Mouse (Mus musculus) neural tube, embryonic 14.5 days (tissue): ENCODE data around the gene Fam241b. TPM values are rescaled to one million over a fixed set of nuclear protein-coding genes. Genes with fewer than 3 reads are reported as not detected.
A peak's percentile ranks its signal among the peaks of the same experiment; 100 is the strongest.

ENCODE experiments used
- ATAC-seq: fragments of 200-750 bp; cut with Nextera tagmentation; 2 replicates; pipeline ENCODE4 v1.8.0; 2017; ENCODE audit warnings: low read depth, mild to moderate bottlenecking, moderate TSS enrichment, moderate library complexity
- H3K27ac ChIP-seq: fragments of 300-500 bp; sonication (generic); 2 replicates; pipeline ENCODE4 v1.5.1; 2014; ENCODE audit warnings: low read depth, mild to moderate bottlenecking, control low read depth, low read length, moderate library complexity, mixed read lengths
- H3K27me3 ChIP-seq: fragments of 300-500 bp; sonication (generic); 2 replicates; pipeline ENCODE4 v1.6.1; 2014; ENCODE audit warnings: low read length; ENCODE audit not compliant: control insufficient read depth, insufficient read depth
- H3K36me3 ChIP-seq: fragments of 300-500 bp; sonication (generic); 2 replicates; pipeline ENCODE4 v1.6.1; 2014; ENCODE audit warnings: low read length, mixed read lengths; ENCODE audit not compliant: control insufficient read depth, insufficient read depth
- H3K4me1 ChIP-seq: fragments of 300-500 bp; sonication (generic); 2 replicates; pipeline ENCODE4 v1.6.1; 2014; ENCODE audit warnings: low read length; ENCODE audit not compliant: control insufficient read depth, insufficient read depth
- H3K4me2 ChIP-seq: fragments of 300-500 bp; sonication (generic); 2 replicates; pipeline ENCODE4 v1.6.1; 2014; ENCODE audit warnings: mild to moderate bottlenecking, low read depth, low read length, control low read depth
- H3K4me3 ChIP-seq: fragments of 300-500 bp; sonication (generic); 2 replicates; pipeline ENCODE4 v1.5.1; 2014; ENCODE audit warnings: low read depth, low read length, control low read depth, mixed read lengths
- H3K9ac ChIP-seq: fragments of 300-500 bp; sonication (generic); replicated peaks from 2 replicates; pipeline ENCODE4 v1.6.1; 2014; ENCODE audit warnings: low read depth, mild to moderate bottlenecking, control low read depth, low read length, mixed read lengths
- H3K9me3 ChIP-seq: fragments of 300-500 bp; sonication (generic); 2 replicates; pipeline ENCODE4 v1.6.1; 2016; ENCODE audit warnings: low read length; ENCODE audit not compliant: control insufficient read depth
- WGBS: fragments of 180-500 bp; shearing (Covaris S2); extraction: QIAGEN DNeasy Blood & Tissue Kit; methylation state at CpG from one replicate; pipeline ENCODE4 v1.1.7; 2014; 5-methylcytosine and 5-hydroxymethylcytosine counted together
- polyA plus RNA-seq: library from polyadenylated mRNA; unstranded; fragments of >200 nt; fragmentation: Nextera tagmentation; extraction: Ambion mirVana; gene quantifications from 2 replicates; pipeline ENCODE4 v1.2.1, GENCODE M21; 2014

Gene Fam241b
- polyA plus RNA-seq, 1 experiment from 2014 or later: 44.7 TPM

DNA sequence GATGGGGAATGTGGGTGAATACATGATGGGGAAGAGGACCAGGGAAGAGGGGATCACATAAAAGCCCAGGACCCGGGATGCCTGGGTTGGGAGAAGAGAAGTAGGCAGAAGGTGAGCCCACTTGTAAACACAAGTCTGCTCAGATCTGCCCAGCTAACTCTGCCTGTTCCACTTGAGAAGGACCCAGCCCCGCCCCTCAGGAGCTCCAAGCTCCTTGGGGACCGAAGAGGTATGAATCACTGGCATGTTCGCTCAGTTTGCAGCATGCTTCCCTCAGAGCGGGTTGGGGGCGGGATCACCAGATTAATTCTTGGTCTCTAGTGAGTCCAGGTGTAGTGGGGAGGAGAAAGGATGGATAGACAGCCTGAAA, 32.5 kb downstream of the Fam241b start:
- no peak; the same call in 1 of the 2 replicates for ATAC-seq
- H3K27ac ChIP-seq: no peak overlapping the region
- WGBS: 42% methylated on average over 6 of the region's 6 CpGs
- peak overlapping the region; percentile 93 for H3K4me2 ChIP-seq
- H3K4me1 ChIP-seq: peaks cover 12% of the 10 kb centered on the region; the same call in 1 of the 2 replicates
- H3K9me3 ChIP-seq: no peaks in the 10 kb centered on the region
- H3K27me3 ChIP-seq: peaks cover 6% of the 10 kb centered on the region; the same call in 1 of the 2 replicates
- peak overlapping the region; percentile 79 for H3K4me3 ChIP-seq
- H3K36me3 ChIP-seq: no peaks in the 10 kb centered on the region; the same call in 1 of the 2 replicates
- no peak overlapping the region for H3K9ac ChIP-seq

DNA sequence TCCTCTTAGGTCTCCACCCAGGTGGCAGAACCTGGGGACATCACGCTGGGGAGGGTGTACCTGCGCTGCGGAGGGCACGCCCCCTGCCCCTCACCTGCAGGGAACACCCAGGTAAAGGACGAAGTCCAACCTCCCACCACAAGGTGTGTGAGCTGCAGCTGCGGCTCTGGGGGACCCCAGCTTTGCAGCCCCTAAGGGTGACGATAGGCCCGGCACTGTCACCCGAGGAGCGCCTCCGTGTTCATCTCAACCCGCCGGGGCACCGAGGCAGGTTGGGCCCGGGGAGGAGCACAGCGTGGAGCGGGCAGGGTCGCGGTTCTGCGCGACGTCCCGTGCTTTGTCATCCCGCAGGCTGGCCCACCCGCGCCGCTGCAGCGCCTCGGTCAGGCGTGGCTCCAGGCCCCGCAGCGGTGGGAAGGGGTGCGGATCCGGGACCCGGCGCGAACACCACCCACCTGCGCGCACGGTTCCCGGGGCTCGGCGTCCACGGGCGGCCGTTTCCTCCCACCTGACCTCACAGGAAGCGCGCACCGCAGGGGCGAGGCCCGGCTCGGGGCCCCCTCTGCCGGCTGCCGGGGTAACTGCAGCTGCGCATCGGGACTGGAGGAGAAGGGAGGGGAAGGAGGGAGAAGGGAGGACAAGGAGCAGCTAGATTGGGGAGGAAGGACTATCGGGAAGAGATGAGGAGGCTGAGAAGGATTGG, 33.1 kb downstream of the Fam241b start:
- H3K36me3 ChIP-seq: no peaks in the 10 kb centered on the region; the same call in 1 of the 2 replicates
- H3K27me3 ChIP-seq: peaks cover 6% of the 10 kb centered on the region; the same call in 1 of the 2 replicates
- no peaks in the 10 kb centered on the region for H3K9me3 ChIP-seq
- H3K27ac ChIP-seq: no peak overlapping the region
- under 1% methylated on average over 56 of the region's 57 CpGs for WGBS
- H3K9ac ChIP-seq: peak overlapping the region; percentile 88
- peaks cover 12% of the 10 kb centered on the region; the same call in 1 of the 2 replicates for H3K4me1 ChIP-seq
- H3K4me3 ChIP-seq: peak overlapping the region; percentile 79
- peak; percentile 89 for ATAC-seq
- H3K4me2 ChIP-seq: peak overlapping the region; percentile 93

DNA sequence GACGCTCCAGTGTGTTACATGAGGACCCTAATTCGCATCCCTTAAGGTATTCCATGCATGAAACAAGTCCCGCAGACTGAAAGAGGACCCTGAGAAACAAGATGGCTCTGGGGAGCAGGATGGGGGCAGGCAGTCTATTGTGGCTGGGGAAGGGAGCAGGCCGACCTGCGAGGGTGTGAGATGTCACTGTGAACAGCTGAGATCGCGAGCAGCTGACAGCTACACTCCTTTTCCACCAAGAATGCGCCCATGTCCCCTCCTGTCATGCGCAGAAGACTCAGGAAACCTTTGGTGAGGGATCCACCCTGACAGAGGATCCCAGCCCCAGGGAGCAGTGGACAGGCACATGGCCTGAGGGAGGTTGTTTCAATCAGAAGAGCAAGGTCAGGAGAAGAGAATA, 36.7 kb downstream of the Fam241b start:
- H3K4me2 ChIP-seq: no peak overlapping the region
- WGBS: 62% methylated on average over 9 of the region's 9 CpGs

DNA sequence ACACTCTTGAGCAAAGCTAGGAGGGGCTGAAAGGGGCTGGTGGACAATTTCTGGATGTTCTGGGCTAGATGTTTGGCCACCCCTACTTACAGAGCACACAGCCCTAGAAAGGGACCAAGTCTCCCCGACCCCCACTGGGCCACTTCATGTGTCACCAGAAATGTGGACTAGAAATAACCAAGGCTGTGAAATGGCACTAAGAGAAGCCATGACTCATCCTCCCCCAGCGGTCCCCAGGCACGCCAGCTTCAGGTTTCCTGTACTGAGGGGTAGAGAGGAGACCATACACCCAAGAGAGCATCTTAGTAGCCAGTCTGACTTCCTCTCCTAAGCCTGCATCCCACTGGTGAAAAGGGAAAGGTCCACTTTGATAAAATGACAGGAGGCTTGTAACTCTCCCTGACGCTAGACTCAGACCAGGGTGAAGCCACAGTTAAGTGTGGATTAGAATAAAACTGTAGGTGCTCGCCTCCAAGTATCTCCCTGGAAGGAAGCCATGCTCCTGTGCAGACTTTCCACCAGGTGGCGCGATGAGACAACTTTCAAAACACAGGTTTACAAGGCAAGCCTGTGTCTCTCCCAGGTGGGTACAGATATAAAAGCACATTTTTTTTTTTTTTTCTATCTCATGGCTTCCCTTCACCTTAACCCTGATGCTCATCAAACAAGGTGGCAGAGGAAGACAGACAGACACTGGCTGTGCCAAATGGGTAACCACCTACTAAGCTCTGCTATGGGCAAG, 38.7 kb downstream of the Fam241b start:
- ATAC-seq: no peak

More for the DNA sequence above, 36.7 kb downstream of the Fam241b start:
- Histone ChIP-seq H3K27me3 (peaks cover 10% of the 10 kb centered on the region), H3K27ac (no peak overlapping the region), H3K4me3 (no peak overlapping the region), H3K9ac (no peak overlapping the region), H3K36me3 (no peaks in the 10 kb centered on the region; the same call in 1 of the 2 replicates), H3K9me3 (no peaks in the 10 kb centered on the region), H3K4me1 (peaks cover 12% of the 10 kb centered on the region; the same call in 1 of the 2 replicates)
- no peak for ATAC-seq

DNA sequence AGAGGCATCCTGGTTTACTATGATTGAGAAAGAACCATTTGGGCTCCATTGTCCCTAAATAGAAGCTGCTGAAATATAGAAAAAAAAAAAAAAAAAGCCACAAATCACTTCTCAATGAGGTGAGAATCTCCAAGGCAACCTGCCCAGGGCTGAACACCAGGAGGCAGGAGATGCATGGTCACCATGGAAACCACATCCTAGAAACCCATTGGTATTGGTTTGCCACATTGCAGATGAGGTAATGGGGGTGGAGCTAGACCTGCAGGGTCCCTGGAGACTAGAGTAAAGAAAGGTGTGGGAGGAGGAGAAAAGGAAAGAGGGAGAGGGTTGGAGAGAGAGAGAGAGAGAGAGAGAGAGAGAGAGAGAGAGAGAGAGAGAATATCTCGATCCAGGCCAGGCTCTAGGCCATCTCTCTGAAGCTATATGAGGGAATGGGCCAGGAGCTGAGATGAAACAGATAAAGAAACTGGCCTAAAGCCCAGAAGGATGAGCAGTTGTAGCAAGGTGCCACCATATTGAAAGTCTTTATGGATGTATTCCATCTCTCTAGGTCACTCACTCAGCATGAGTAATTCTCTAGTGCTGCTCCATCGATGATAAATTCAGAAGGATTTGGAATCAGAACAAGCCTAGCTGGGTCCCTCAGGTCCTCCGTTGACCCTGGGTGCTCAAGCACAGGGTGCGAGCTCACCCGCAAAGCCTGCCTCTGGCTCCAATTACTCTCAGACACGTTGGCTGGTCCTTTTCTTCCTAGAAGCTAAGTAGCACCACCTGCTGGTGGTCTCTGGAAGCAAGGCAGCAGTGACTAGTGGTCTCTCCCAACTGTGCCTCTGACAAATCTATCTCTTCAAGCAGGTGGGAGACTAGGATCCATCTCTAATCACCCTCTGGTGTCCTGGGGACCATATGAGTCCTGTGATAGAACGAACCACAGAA, 41.9 kb downstream of the Fam241b start:
- H3K4me2 ChIP-seq: no peak overlapping the region
- peaks cover 16% of the 10 kb centered on the region for H3K4me1 ChIP-seq
- no peak overlapping the region for H3K9ac ChIP-seq
- H3K4me3 ChIP-seq: no peak overlapping the region
- no peaks in the 10 kb centered on the region; the same call in 1 of the 2 replicates for H3K36me3 ChIP-seq
- no peaks in the 10 kb centered on the region for H3K9me3 ChIP-seq
- peak overlapping the region; percentile 91 for H3K27ac ChIP-seq
- WGBS: 10% methylated on average over 7 of the region's 7 CpGs
- peaks cover 4% of the 10 kb centered on the region; the same call in 1 of the 2 replicates for H3K27me3 ChIP-seq
- peak; percentile 80 for ATAC-seq

More for the DNA sequence above, 38.7 kb downstream of the Fam241b start:
- H3K4me3 ChIP-seq: no peak overlapping the region
- peaks cover 21% of the 10 kb centered on the region for H3K4me1 ChIP-seq
- no peak overlapping the region for H3K9ac ChIP-seq
- H3K4me2 ChIP-seq: no peak overlapping the region
- H3K9me3 ChIP-seq: no peaks in the 10 kb centered on the region
- H3K36me3 ChIP-seq: no peaks in the 10 kb centered on the region; the same call in 1 of the 2 replicates
- 30% methylated on average over 7 of the region's 7 CpGs for WGBS
- H3K27ac ChIP-seq: no peak overlapping the region
- peaks cover 7% of the 10 kb centered on the region; the same call in 1 of the 2 replicates for H3K27me3 ChIP-seq

DNA sequence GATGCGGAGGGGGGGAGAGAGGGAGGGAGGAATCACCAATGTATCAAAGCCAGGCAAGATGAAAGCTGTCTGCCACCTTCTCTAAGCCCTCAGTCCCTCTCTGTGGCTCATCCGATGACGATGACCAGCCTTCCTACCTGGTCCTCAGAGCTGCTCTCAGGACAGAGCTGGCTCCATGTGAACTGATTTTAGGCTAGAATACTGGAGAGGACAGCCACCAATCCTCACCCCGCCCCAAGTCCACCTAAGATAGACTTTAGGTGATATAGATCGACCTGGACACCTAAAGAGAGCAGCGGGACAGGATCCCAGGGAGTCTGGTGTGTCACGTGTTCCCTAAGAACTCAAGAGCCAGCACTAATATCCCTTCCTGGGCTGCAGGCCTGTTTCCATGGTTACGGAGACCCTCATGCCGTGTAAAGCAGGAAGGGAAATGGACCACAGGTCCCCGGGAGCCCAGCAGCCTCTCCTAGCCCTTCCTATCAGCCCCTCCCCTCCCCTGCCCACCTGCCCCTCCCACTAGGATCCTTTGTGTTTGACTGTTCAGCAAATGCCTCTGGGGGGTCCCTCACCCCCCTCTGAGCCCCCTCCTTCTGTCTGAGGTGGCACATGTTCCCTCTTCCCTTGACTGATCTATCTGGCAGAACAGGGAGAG, 43.8 kb downstream of the Fam241b start:
- Histone ChIP-seq H3K4me2 (no peak overlapping the region), H3K9ac (peak overlapping the region; percentile 29; the same call in 1 of the 2 replicates), H3K27ac (peak overlapping the region; percentile 91), H3K36me3 (no peaks in the 10 kb centered on the region), H3K4me3 (no peak overlapping the region), H3K4me1 (peaks cover 16% of the 10 kb centered on the region), H3K9me3 (no peaks in the 10 kb centered on the region), H3K27me3 (peaks cover 4% of the 10 kb centered on the region; the same call in 1 of the 2 replicates)
- 41% methylated on average over 10 of the region's 10 CpGs for WGBS
- ATAC-seq: peak; percentile 84

DNA sequence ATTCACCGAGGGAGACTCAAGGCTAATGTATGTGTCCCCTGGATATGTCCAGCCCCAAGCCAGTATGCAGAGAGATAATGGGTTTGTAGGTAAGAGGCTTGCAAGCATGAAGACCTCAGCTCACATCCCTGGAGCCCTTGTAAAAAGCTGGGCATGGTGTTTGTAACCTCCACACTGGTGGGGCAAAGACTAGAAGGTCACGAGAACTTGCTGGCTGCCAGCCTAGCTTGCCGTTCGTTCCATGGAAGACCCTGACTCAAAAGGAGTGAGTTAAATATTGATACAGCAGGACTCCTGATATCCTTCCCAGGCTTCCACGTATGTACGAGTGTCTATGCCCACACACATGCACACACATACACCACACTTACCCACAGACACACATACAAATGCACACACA, 49.3 kb downstream of the Fam241b start:
- Histone ChIP-seq H3K4me1 (no peaks in the 10 kb centered on the region), H3K9me3 (no peaks in the 10 kb centered on the region), H3K9ac (no peak overlapping the region), H3K27me3 (no peaks in the 10 kb centered on the region), H3K4me2 (no peak overlapping the region), H3K27ac (no peak overlapping the region), H3K36me3 (no peaks in the 10 kb centered on the region), H3K4me3 (no peak overlapping the region)
- 88% methylated on average over 6 of the region's 6 CpGs for WGBS
- no peak for ATAC-seq

DNA sequence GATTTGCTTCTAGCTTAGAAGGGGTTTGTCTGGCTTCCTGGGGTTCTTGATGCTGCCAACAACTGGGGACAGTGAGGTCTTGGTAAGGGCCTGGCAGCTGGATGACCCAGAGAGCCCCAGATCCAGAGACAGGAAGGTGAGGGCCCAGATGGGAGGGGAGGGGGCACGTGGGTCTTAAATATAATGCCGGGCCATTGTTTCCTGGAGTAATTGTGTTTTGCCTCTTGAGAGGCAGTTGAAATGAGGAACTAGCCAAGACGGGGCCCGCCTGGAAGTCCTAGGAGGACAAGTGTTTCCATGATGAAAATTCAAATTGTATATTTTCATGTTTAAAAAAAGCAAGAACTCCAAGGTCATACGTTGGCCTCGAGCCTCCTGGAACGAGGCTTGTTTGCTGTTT, 49.8 kb downstream of the Fam241b start:
- H3K27me3 ChIP-seq: no peaks in the 10 kb centered on the region
- no peak overlapping the region for H3K9ac ChIP-seq
- H3K36me3 ChIP-seq: no peaks in the 10 kb centered on the region
- WGBS: 82% methylated on average over 7 of the region's 7 CpGs
- no peak for ATAC-seq
- H3K27ac ChIP-seq: no peak overlapping the region
- no peak overlapping the region for H3K4me2 ChIP-seq
- H3K9me3 ChIP-seq: no peaks in the 10 kb centered on the region
- H3K4me3 ChIP-seq: no peak overlapping the region
- no peaks in the 10 kb centered on the region for H3K4me1 ChIP-seq
